In the genomic region with DNA sequence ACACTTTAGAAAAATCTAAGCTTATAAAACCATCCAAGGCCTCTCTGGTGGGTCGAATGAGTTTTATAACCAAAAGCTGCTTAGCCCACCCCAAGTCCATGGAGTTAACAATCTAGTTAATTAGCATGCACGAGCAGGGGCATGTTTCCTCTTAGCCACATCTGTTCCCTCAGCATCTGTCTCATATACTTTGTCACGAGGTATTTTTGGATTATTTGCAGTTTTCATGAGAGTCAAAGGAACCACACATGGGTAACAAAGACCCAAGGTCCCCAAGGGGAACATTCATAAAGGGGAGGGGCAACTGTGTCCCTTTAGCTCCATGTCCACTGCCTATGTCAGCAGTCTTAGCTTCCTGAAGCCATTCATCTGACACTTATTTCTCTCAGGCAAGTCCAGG, we compare ENCODE assay signal across 18 mouse cellular contexts.
DNase-seq lines count a peak whose midpoint lies in the region; ATAC-seq lines count a peak whose summit lies in the region.
"Had no signal": no experiment of that assay in that cellular context is flagged by ENCODE, and none has a peak within 500 bp of the region (broad histone marks: within the 10 kb centered on the region; RNA-seq: fewer than 3 reads in every experiment).

No protein-coding gene starts in this region.

- 52% methylated on average over 3 of the region's 3 CpGs for WGBS in kidney, embryonic 15.5 days

- H3K9ac ChIP-seq in kidney, embryonic 15.5 days, result no peak overlapping the region
- H3K9ac ChIP-seq: forebrain, embryonic 13.5 days; limb, embryonic 15.5 days; midbrain, embryonic 13.5 days; stomach, embryonic 15.5 days had no signal

- H3K9me3 ChIP-seq in kidney, embryonic 15.5 days (replicated peaks), result no peaks in the 10 kb centered on the region
- H3K9me3 ChIP-seq: forebrain, embryonic 13.5 days; limb, embryonic 15.5 days; midbrain, embryonic 13.5 days; stomach, embryonic 15.5 days had no signal

- no peaks in the 10 kb centered on the region for H3K27me3 ChIP-seq in kidney, embryonic 15.5 days
- H3K27me3 ChIP-seq: forebrain, embryonic 13.5 days; limb, embryonic 15.5 days; midbrain, embryonic 13.5 days; stomach, embryonic 15.5 days had no signal

- intact Hi-C loops in heart, postnatal 10 days (cut with DNase I), result no loop called here
- intact Hi-C loops in gastrocnemius, postnatal 36 days (cut with DNase I), result no loop called here

- no peak overlapping the region for H3K4me2 ChIP-seq in kidney, embryonic 15.5 days
- H3K4me2 ChIP-seq: forebrain, embryonic 13.5 days; limb, embryonic 15.5 days; midbrain, embryonic 13.5 days; stomach, embryonic 15.5 days had no signal

- no peak overlapping the region for H3K4me3 ChIP-seq in kidney, embryonic 15.5 days (replicated peaks)
- H3K4me3 ChIP-seq: forebrain, embryonic 13.5 days; gastrocnemius, adult 2 months; limb, embryonic 15.5 days; midbrain, embryonic 13.5 days; stomach, embryonic 15.5 days had no signal

- peak overlapping the region; percentile 22; the same call in 1 of the 2 replicates for H3K27ac ChIP-seq in kidney, embryonic 15.5 days
- H3K27ac ChIP-seq: forebrain, embryonic 13.5 days; gastrocnemius, adult 2 months; midbrain, embryonic 13.5 days; stomach, embryonic 15.5 days had no signal

- ATAC-seq in kidney, embryonic 15.5 days (replicated peaks; ENCODE audit: low FRiP score), result no peak
- ATAC-seq: forebrain, embryonic 13.5 days; midbrain, embryonic 13.5 days had no signal

- H3K36me3 ChIP-seq in kidney, embryonic 15.5 days, result no peaks in the 10 kb centered on the region
- H3K36me3 ChIP-seq: limb, embryonic 15.5 days; midbrain, embryonic 13.5 days; stomach, embryonic 15.5 days had no signal

- H3K4me1 ChIP-seq in kidney, embryonic 15.5 days, result peaks cover 17% of the 10 kb centered on the region

- peak; percentile 60 for DNase-seq in heart, adult 11 months
- DNase-seq in heart, postnatal 10 days, result no peak
- no peak for DNase-seq in kidney, postnatal 14 days
- DNase-seq in A20 (ENCODE audit: low read depth, low spot score), result peak; percentile 61
- peak; percentile 57 for DNase-seq in forelimb bud, embryonic 11.5 days (ENCODE audit: low read depth, low spot score)
- DNase-seq in gastrocnemius, postnatal 36 days, result no peak
- DNase-seq in yolk sac, embryonic 10.5 days (ENCODE audit: low spot score), result no peak
- DNase-seq: cerebellum, postnatal 14 days; gastrocnemius, adult 2 months; kidney, adult 9 months; lung, adult 2 months; right cerebral cortex, postnatal 25 days; thymus, postnatal 14 days had no signal

Comparison
In these comparisons a context has a peak if more than half of its experiments do, and no peak if none do; other contexts are left out.
1. DNase-seq: peak in heart, adult 11 months (single experiment), A20 (single experiment) and forelimb bud, embryonic 11.5 days (single experiment); none in heart, postnatal 10 days (0 of 2), kidney, postnatal 14 days (single experiment), gastrocnemius, postnatal 36 days (0 of 2) and yolk sac, embryonic 10.5 days (single experiment).